Mouse (Mus musculus) MEL (cell line): ENCODE data around the gene Tcf7l2. TPM values are rescaled to one million over a fixed set of nuclear protein-coding genes. Genes with fewer than 3 reads are reported as not detected.

Experiments
- DNase-seq: peaks from one replicate; pipeline ENCODE4 v3.0.0; 2011; ENCODE audit warnings: low read depth, low spot score
- H3K27ac ChIP-seq: 2 replicates; pipeline ENCODE4 v1.5.1; 2012; ENCODE audit warnings: low read depth, mild to moderate bottlenecking, control low read depth, low read length, moderate library complexity; ENCODE audit not compliant: control insufficient read depth
- H3K27me3 ChIP-seq, 2 experiments: fragments of 150-350 bp in 1 of 2; sonication (generic) in 1 of 2; 2 replicates each; pipeline ENCODE4 v1.6.1; 2012; ENCODE audit warnings: low read length in 2 of 2, mild to moderate bottlenecking in 2 of 2, improper control_type of control experiment in 1 of 2, moderate library complexity in 1 of 2; ENCODE audit not compliant: insufficient read depth in 2 of 2, control insufficient read depth in 1 of 2
- H3K36me3 ChIP-seq, 2 experiments: 2 replicates each; pipeline ENCODE4 v1.6.1; 2012 to 2014; ENCODE audit warnings: low read length in 2 of 2, improper control_type of control experiment in 1 of 2, inconsistent platforms in 1 of 2, mild to moderate bottlenecking in 1 of 2; ENCODE audit not compliant: insufficient read depth in 2 of 2, control insufficient read depth in 1 of 2
- H3K4me1 ChIP-seq, 2 experiments: fragments of 150-350 bp in 1 of 2; sonication (generic) in 1 of 2; 2 replicates each; pipeline ENCODE4 v1.6.1; 2012; ENCODE audit warnings: low read length in 2 of 2, improper control_type of control experiment in 1 of 2, mild to moderate bottlenecking in 1 of 2; ENCODE audit not compliant: insufficient read depth in 2 of 2, control insufficient read depth in 1 of 2
- H3K4me3 ChIP-seq, 2 experiments: fragments of 150-350 bp in 1 of 2; sonication (generic) in 1 of 2; 2 replicates each; pipeline ENCODE4 v1.5.1; 2012; ENCODE audit warnings: low read depth in 2 of 2, low read length in 2 of 2, mild to moderate bottlenecking in 2 of 2, moderate library complexity in 2 of 2, control low read depth in 1 of 2, improper control_type of control experiment in 1 of 2; ENCODE audit not compliant: control insufficient read depth in 1 of 2, insufficient read depth in 1 of 2
- H3K79me2 ChIP-seq: 2 replicates; pipeline ENCODE4 v1.6.1; 2012; ENCODE audit warnings: mild to moderate bottlenecking, low read length, moderate library complexity; ENCODE audit not compliant: control insufficient read depth, poor library complexity, insufficient read depth
- H3K9ac ChIP-seq: 2 replicates; pipeline ENCODE4 v1.6.1; 2012; ENCODE audit warnings: low read depth, mild to moderate bottlenecking, control low read depth, low read length, moderate library complexity; ENCODE audit not compliant: control insufficient read depth, poor library complexity, severe bottlenecking
- H3K9me3 ChIP-seq: fragments of 150-350 bp; sonication (generic); replicated peaks from 2 replicates; pipeline ENCODE4 v1.6.1; 2012; ENCODE audit warnings: mild to moderate bottlenecking, low read length, improper control_type of control experiment, moderate library complexity; ENCODE audit not compliant: insufficient read depth
- CHD1 ChIP-seq: IDR thresholded peaks from 2 replicates; pipeline ENCODE4 v1.6.1; 2012; ENCODE audit warnings: low read depth, mild to moderate bottlenecking, inconsistent platforms, low read length, improper control_type of control experiment
- CHD2 ChIP-seq: IDR thresholded peaks from 2 replicates; pipeline ENCODE4 v1.6.1; 2011; ENCODE audit warnings: low read length, improper control_type of control experiment
- CTCF ChIP-seq, 3 experiments: IDR thresholded peaks in 2 of 3; conservative IDR thresholded peaks in 1 of 3; 2 replicates each; pipeline ENCODE4 v1.5.1; 2011 to 2012; ENCODE audit warnings: low read length in 3 of 3, low read depth in 2 of 3, mild to moderate bottlenecking in 2 of 3, improper control_type of control experiment in 1 of 3, inconsistent platforms in 1 of 3, mixed read lengths in 1 of 3, moderate library complexity in 1 of 3; ENCODE audit not compliant: control insufficient read depth in 1 of 3, insufficient read depth in 1 of 3, poor library complexity in 1 of 3, severe bottlenecking in 1 of 3
- ETS1 ChIP-seq: IDR thresholded peaks from 2 replicates; pipeline ENCODE4 v1.6.1; 2012; ENCODE audit warnings: low read depth, mild to moderate bottlenecking, inconsistent platforms, low read length, improper control_type of control experiment, moderate library complexity
- GATA1 ChIP-seq: IDR thresholded peaks from 2 replicates; pipeline ENCODE4 v1.6.1; 2011; ENCODE audit warnings: low read depth, low read length, improper control_type of control experiment
- JUND ChIP-seq: IDR thresholded peaks from 2 replicates; pipeline ENCODE4 v1.6.1; 2011; ENCODE audit warnings: low read depth, mild to moderate bottlenecking, improper control_type of control experiment, low read length
- MAFK ChIP-seq: IDR thresholded peaks from 2 replicates; pipeline ENCODE4 v1.6.1; 2011; ENCODE audit warnings: low read depth, mild to moderate bottlenecking, low read length, improper control_type of control experiment, borderline replicate concordance
- MAX ChIP-seq: IDR thresholded peaks from 2 replicates; pipeline ENCODE4 v1.6.1; 2011; ENCODE audit warnings: low read length, improper control_type of control experiment
- MEF2A ChIP-seq: IDR thresholded peaks from 2 replicates; pipeline ENCODE4 v1.6.1; 2014; ENCODE audit warnings: low read depth, mild to moderate bottlenecking, inconsistent platforms, low read length, improper control_type of control experiment; ENCODE audit not compliant: poor library complexity, insufficient replicate concordance, severe bottlenecking; ENCODE audit errors: extremely low read depth
- MXI1 ChIP-seq: IDR thresholded peaks from 2 replicates; pipeline ENCODE4 v1.6.1; 2011; ENCODE audit warnings: mild to moderate bottlenecking, low read depth, low read length, improper control_type of control experiment
- MYB ChIP-seq: IDR thresholded peaks from 2 replicates; pipeline ENCODE4 v1.6.1; 2011; ENCODE audit warnings: mild to moderate bottlenecking, low read depth, low read length, improper control_type of control experiment
- POLR2AphosphoS2 ChIP-seq: IDR thresholded peaks from 2 replicates; pipeline ENCODE4 v1.6.1; 2011; ENCODE audit warnings: low read length, improper control_type of control experiment
- POLR2AphosphoS5 ChIP-seq: IDR thresholded peaks from 2 replicates; pipeline ENCODE4 v1.6.1; 2012; ENCODE audit warnings: low read depth, borderline replicate concordance, mild to moderate bottlenecking, inconsistent platforms, low read length, moderate library complexity, mixed read lengths
- RAD21 ChIP-seq: IDR thresholded peaks from 2 replicates; pipeline ENCODE4 v1.6.1; 2011; ENCODE audit warnings: mild to moderate bottlenecking, low read depth, low read length, improper control_type of control experiment
- RCOR1 ChIP-seq: IDR thresholded peaks from 2 replicates; pipeline ENCODE4 v1.6.1; 2012; ENCODE audit warnings: low read depth, mild to moderate bottlenecking, inconsistent platforms, low read length, improper control_type of control experiment
- SMC3 ChIP-seq: IDR thresholded peaks from 2 replicates; pipeline ENCODE4 v1.6.1; 2011; ENCODE audit warnings: low read depth, low read length, improper control_type of control experiment
- TBP ChIP-seq: IDR thresholded peaks from 2 replicates; pipeline ENCODE4 v1.8.0; 2011; ENCODE audit warnings: low read depth, low read length, improper control_type of control experiment
- USF2 ChIP-seq, 2 experiments: IDR thresholded peaks; 2 replicates each; pipeline ENCODE4 v1.6.1; 2011 to 2012; ENCODE audit warnings: improper control_type of control experiment in 2 of 2, low read length in 2 of 2, borderline replicate concordance in 1 of 2, inconsistent platforms in 1 of 2, low read depth in 1 of 2, mild to moderate bottlenecking in 1 of 2; ENCODE audit not compliant: insufficient read depth in 1 of 2
- ZKSCAN1 ChIP-seq: IDR thresholded peaks from 2 replicates; pipeline ENCODE4 v1.6.1; 2012; ENCODE audit warnings: low read depth, mild to moderate bottlenecking, inconsistent platforms, low read length, improper control_type of control experiment, moderate library complexity
- ZNF384 ChIP-seq: IDR thresholded peaks from 2 replicates; pipeline ENCODE4 v1.6.1; 2012; ENCODE audit warnings: low read depth, mild to moderate bottlenecking, inconsistent platforms, low read length, improper control_type of control experiment
- polyA plus RNA-seq, 2 experiments: library from polyadenylated mRNA; stranded (reverse) in 1 of 2; unstranded in 1 of 2; fragments of >175 nt in 1 of 2; fragments of >200 nt in 1 of 2; gene quantifications; 2 replicates each; pipeline versions ENCODE4 v1.2.1 to v1.2.4; 2012; ENCODE audit warnings: low replicate concordance in 2 of 2, low read depth in 1 of 2; ENCODE audit not compliant: insufficient read length in 2 of 2, insufficient read depth in 1 of 2, missing spikeins in 1 of 2
- total RNA-seq: library from RNA; depleted of rRNA; stranded (reverse); fragments of 300-350 nt; gene quantifications from 2 replicates; pipeline ENCODE4 v1.2.3, GENCODE M21; 2012

The Tcf7l2 gene
- total and polyA plus RNA-seq, 3 experiments, result 0.65 to 12.8 TPM; not detected in 1

DNA sequence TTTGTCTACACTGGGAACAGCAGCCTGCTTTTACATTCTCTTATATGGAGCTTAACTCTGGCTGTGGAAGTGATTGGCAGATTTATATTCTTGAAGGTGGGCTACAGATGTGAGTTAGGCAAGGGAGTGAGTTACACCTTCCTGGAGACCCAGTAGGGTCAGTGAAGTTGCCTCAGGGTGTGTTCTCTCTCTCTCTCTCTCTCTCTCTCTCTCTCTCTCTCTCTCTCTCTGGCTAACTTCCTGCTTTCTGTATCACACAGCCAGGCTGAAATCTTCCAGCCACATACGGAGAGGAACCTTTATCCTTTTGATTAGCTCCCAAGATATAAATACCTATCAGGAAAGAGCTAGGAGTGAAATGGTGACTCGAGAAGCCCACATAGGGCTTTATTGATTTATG lies 26.0 kb downstream of the Tcf7l2 start:
- Histone ChIP-seq H3K4me1 (peaks cover 0 to 9% of the 10 kb centered on the region in 2 experiments; a peak in 2 of 4 replicates), H3K4me3 (no peak overlapping the region), H3K27ac (no peak overlapping the region), H3K36me3 (no peaks in the 10 kb centered on the region; a peak in 1 of 4 replicates), H3K27me3 (peaks cover 0 to 5% of the 10 kb centered on the region in 2 experiments; a peak in 3 of 4 replicates), H3K9ac (no peak overlapping the region), H3K79me2 (no peaks in the 10 kb centered on the region), H3K9me3 (no peaks in the 10 kb centered on the region)
- peak; percentile 20 for DNase-seq
- TF ChIP-seq MXI1 (no peak), GATA1 (peak; percentile 38; the same call in 1 of the 2 replicates), SMC3 (no peak), MYB (no peak), JUND (peak; percentile 98), ETS1 (no peak), MAX (no peak)

DNA sequence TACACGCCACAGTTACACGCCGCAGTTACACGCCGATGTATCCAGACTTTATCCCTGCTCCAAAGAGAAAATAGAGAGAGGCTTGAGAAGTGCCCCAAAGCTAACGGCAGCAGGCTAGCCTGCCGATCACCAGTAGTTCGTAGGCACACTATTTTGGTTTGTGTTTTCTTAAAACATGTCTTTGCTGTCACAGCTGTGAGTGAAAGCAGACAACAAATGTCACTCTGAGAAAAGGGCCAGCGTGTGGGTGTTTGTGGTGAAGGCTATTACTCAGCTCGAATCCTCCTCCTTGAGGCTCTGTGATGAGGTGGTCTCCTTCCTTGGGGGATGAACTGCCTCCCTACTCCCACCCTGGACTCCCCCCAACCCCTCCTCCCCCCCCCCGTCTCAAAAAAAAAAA lies 26.6 kb downstream of the Tcf7l2 start:
- Histone ChIP-seq H3K27me3 (peaks cover 2 to 8% of the 10 kb centered on the region in 2 experiments; a peak in 3 of 4 replicates), H3K4me1 (peaks cover 0 to 9% of the 10 kb centered on the region in 2 experiments; a peak in 2 of 4 replicates), H3K9ac (no peak overlapping the region), H3K4me3 (no peak overlapping the region), H3K79me2 (no peaks in the 10 kb centered on the region), H3K9me3 (no peaks in the 10 kb centered on the region)
- no peak for TF ChIP-seq MAFK
- TF ChIP-seq MEF2A, result no peak
- no peak for TF ChIP-seq CHD1
- no peak for TF ChIP-seq TBP
- TF ChIP-seq CHD2, result no peak
- TF ChIP-seq RCOR1, result no peak
- TF ChIP-seq POLR2AphosphoS2, result no peak
- no peak for TF ChIP-seq ETS1
- TF ChIP-seq USF2 (IDR thresholded peaks at IDR 0.05; ENCODE audit: borderline replicate concordance in 1 of 2, insufficient read depth in 1 of 2, low read depth in 1 of 2, low read length in 2 of 2), result no peak
- TF ChIP-seq ZKSCAN1, result no peak
- no peak for TF ChIP-seq CTCF (IDR thresholded peaks at IDR 0.05 in 2 of 3, conservative IDR thresholded peaks at IDR 0.05 in 1 of 3; ENCODE audit: control insufficient read depth in 1 of 3, insufficient read depth in 1 of 3, low read depth in 2 of 3, low read length in 3 of 3, poor library complexity in 1 of 3, severe bottlenecking in 1 of 3)
- no peak for TF ChIP-seq ZNF384
- no peak for TF ChIP-seq POLR2AphosphoS5
- no peak for TF ChIP-seq RAD21
- TF ChIP-seq, all 39 proteins: peak for 0
- H3K36me3 ChIP-seq, result no peaks in the 10 kb centered on the region; a peak in 1 of 4 replicates
- no peak for DNase-seq
- no peak overlapping the region for H3K27ac ChIP-seq
